Mouse (Mus musculus) bone marrow, adult 2 months (tissue): ENCODE measurements around the gene Rad51b. TPM values are rescaled to one million over a fixed set of nuclear protein-coding genes. Genes with fewer than 3 reads are reported as not detected.

Experiments used
- H3K27ac ChIP-seq: fragments of 200-500 bp; 2 replicates; pipeline ENCODE4 v1.5.1; 2012; ENCODE audit warnings: low read depth, mild to moderate bottlenecking, control low read depth, inconsistent platforms, low read length; ENCODE audit not compliant: control insufficient read depth, poor library complexity, insufficient read depth
- H3K4me1 ChIP-seq: fragments of 200-500 bp; 2 replicates; pipeline ENCODE4 v1.6.1; 2011; ENCODE audit warnings: low read length; ENCODE audit not compliant: control insufficient read depth, insufficient read depth
- H3K4me3 ChIP-seq: fragments of 200-500 bp; replicated peaks from 2 replicates; pipeline ENCODE3; 2011; ENCODE audit warnings: mild to moderate bottlenecking, low read depth, low read length, control low read depth; ENCODE audit not compliant: control insufficient read depth
- CTCF ChIP-seq: fragments of 200-500 bp; IDR thresholded peaks from 2 replicates; pipeline ENCODE4 v1.5.1; 2011; ENCODE audit warnings: low read length, control low read depth; ENCODE audit not compliant: control insufficient read depth, insufficient read depth
- POLR2A ChIP-seq: fragments of 200-500 bp; IDR thresholded peaks from 2 replicates; pipeline ENCODE4 v1.6.1; 2011; ENCODE audit warnings: low read depth, mild to moderate bottlenecking, control low read depth, low read length, borderline replicate concordance; ENCODE audit not compliant: control insufficient read depth
- WGBS: fragments of 180-500 bp; shearing (Covaris S2); methylation state at CpG from one replicate; pipeline ENCODE4 v1.1.7; 2018; 5-methylcytosine and 5-hydroxymethylcytosine counted together
- polyA plus RNA-seq: library from polyadenylated mRNA; stranded (reverse); fragments of >200 nt; gene quantifications from 2 replicates; pipeline ENCODE4 v1.2.4, GENCODE M21; 2011; ENCODE audit warnings: low replicate concordance; ENCODE audit not compliant: missing spikeins, insufficient read depth, insufficient read length

The Rad51b gene
- polyA plus RNA-seq, 1 experiment = 2.3 TPM

- TF ChIP-seq CTCF (no peak), POLR2A (no peak)
- WGBS = 81% methylated on average over 2 of the region's 2 CpGs
- Histone ChIP-seq H3K4me3 (no peak overlapping the region), H3K4me1 (no peaks in the 10 kb centered on the region), H3K27ac (no peak overlapping the region)
These were observed 364.2 kb downstream of the Rad51b start for GRCm38 (mm10) chr12:79661270-79661669.

GRCm38 (mm10) chr12:79663131-79663892, 366.2 kb downstream of the Rad51b start:
- WGBS = 70% methylated on average over 10 of the region's 10 CpGs
- Histone ChIP-seq H3K4me3 (no peak overlapping the region), H3K27ac (no peak overlapping the region), H3K4me1 (no peaks in the 10 kb centered on the region)
- TF ChIP-seq POLR2A (no peak), CTCF (no peak)

- Histone ChIP-seq H3K4me1 (no peaks in the 10 kb centered on the region), H3K27ac (no peak overlapping the region), H3K4me3 (no peak overlapping the region)
- 73% methylated on average over 7 of the region's 7 CpGs for WGBS
- TF ChIP-seq CTCF (no peak), POLR2A (no peak)
These were observed 367.0 kb downstream of the Rad51b start for GRCm38 (mm10) chr12:79663893-79664574.

- Histone ChIP-seq H3K4me3 (no peak overlapping the region), H3K4me1 (peaks cover 2% of the 10 kb centered on the region; the same call in 1 of the 2 replicates), H3K27ac (no peak overlapping the region)
- TF ChIP-seq CTCF = no peak
- no peak for TF ChIP-seq POLR2A
- WGBS = 91% methylated on average over 11 of the region's 11 CpGs
These were observed 377.9 kb downstream of the Rad51b start for GRCm38 (mm10) chr12:79674846-79675439.

- TF ChIP-seq POLR2A (no peak), CTCF (no peak)
- Histone ChIP-seq H3K27ac (peak overlapping the region; percentile 69), H3K4me1 (peaks cover 2% of the 10 kb centered on the region; the same call in 1 of the 2 replicates), H3K4me3 (no peak overlapping the region)
- 65% methylated on average over 13 of the region's 13 CpGs for WGBS
These were observed 378.5 kb downstream of the Rad51b start for GRCm38 (mm10) chr12:79675440-79676176.

- Histone ChIP-seq H3K4me3 (no peak overlapping the region), H3K27ac (peak overlapping the region; percentile 78; the same call in 1 of the 2 replicates), H3K4me1 (peaks cover 2% of the 10 kb centered on the region; the same call in 1 of the 2 replicates)
- TF ChIP-seq POLR2A (no peak), CTCF (no peak)
- WGBS = 57% methylated on average over 6 of the region's 6 CpGs
These were observed 379.2 kb downstream of the Rad51b start for GRCm38 (mm10) chr12:79676251-79676650.

GRCm38 (mm10) chr12:79676896-79677295, 379.8 kb downstream of the Rad51b start:
- H3K4me1 ChIP-seq = peaks cover 2% of the 10 kb centered on the region; the same call in 1 of the 2 replicates
- peak overlapping the region; percentile 78 for H3K27ac ChIP-seq
- 53% methylated on average over 5 of the region's 5 CpGs for WGBS
- TF ChIP-seq POLR2A (no peak), CTCF (no peak)
- no peak overlapping the region for H3K4me3 ChIP-seq
